In genomic region chr1:127838602-127839001, GRCm38 (mm10) we compare ENCODE assay signal across 22 mouse cellular contexts. TPM values are rescaled to one million over a fixed set of nuclear protein-coding genes. Genes with fewer than 3 reads are reported as not detected.
"Had no signal": no experiment of that assay in that cellular context is flagged by ENCODE, and none has a peak within 500 bp of the region (broad histone marks: within the 10 kb centered on the region; RNA-seq: fewer than 3 reads in every experiment).

No protein-coding gene starts in this region.

- H3K4me1 ChIP-seq: kidney, embryonic 15.5 days; limb, embryonic 15.5 days; lung, embryonic 15.5 days; midbrain, embryonic 12.5 days; neural tube, embryonic 13.5 days; stomach, embryonic 15.5 days had no signal

- H3K9me3 ChIP-seq: kidney, embryonic 15.5 days; limb, embryonic 12.5 days; limb, embryonic 15.5 days; lung, embryonic 15.5 days; midbrain, embryonic 12.5 days; neural tube, embryonic 13.5 days; stomach, embryonic 15.5 days had no signal

- H3K4me2 ChIP-seq: kidney, embryonic 15.5 days; limb, embryonic 12.5 days; limb, embryonic 15.5 days; liver, embryonic 11.5 days; lung, embryonic 15.5 days; midbrain, embryonic 12.5 days; neural tube, embryonic 13.5 days; stomach, embryonic 15.5 days had no signal

- H3K27ac ChIP-seq: kidney, embryonic 15.5 days; limb, embryonic 12.5 days; limb, embryonic 15.5 days; liver, embryonic 14.5 days; lung, embryonic 15.5 days; midbrain, embryonic 12.5 days; neural tube, embryonic 13.5 days; stomach, embryonic 15.5 days had no signal

- DNase-seq: kidney, adult 11 months; kidney, adult 8-10 months; kidney, postnatal 10 days; kidney, postnatal 36 days; left cerebral cortex, postnatal 4 days; liver, postnatal 0 days; lung, postnatal 14 days; lung, postnatal 4 days; right cerebral cortex, postnatal 14 days; spleen, adult 18-20 months; thymus, postnatal 25 days had no signal

- H3K9ac ChIP-seq: kidney, embryonic 15.5 days; limb, embryonic 12.5 days; limb, embryonic 15.5 days; liver, embryonic 14.5 days; liver, postnatal 0 days; lung, embryonic 15.5 days; midbrain, embryonic 12.5 days; neural tube, embryonic 13.5 days; stomach, embryonic 15.5 days had no signal

- H3K36me3 ChIP-seq: kidney, embryonic 15.5 days; limb, embryonic 12.5 days; limb, embryonic 15.5 days; lung, embryonic 15.5 days; midbrain, embryonic 12.5 days; neural tube, embryonic 13.5 days; stomach, embryonic 15.5 days had no signal

- H3K27me3 ChIP-seq: kidney, embryonic 15.5 days; limb, embryonic 12.5 days; limb, embryonic 15.5 days; lung, embryonic 15.5 days; midbrain, embryonic 12.5 days; neural tube, embryonic 13.5 days; stomach, embryonic 15.5 days had no signal

- ATAC-seq: midbrain, embryonic 16.5 days had no signal

- H3K4me3 ChIP-seq: kidney, embryonic 15.5 days; limb, embryonic 12.5 days; limb, embryonic 15.5 days; lung, embryonic 15.5 days; midbrain, embryonic 12.5 days; myocyte; neural tube, embryonic 13.5 days; stomach, embryonic 15.5 days had no signal

RNA-seq across cellular contexts. Expression of gene Map3k19, which starts 16.2 kb away (rescaled TPM):
- polyA plus RNA-seq: kidney, embryonic 15.5 days; limb, embryonic 12.5 days; limb, embryonic 15.5 days; liver, embryonic 11.5 days; liver, postnatal 0 days; stomach, embryonic 15.5 days had no signal
